8 mouse cellular contexts compared by ENCODE assay signal in genomic region chr12:99406254-99406653, GRCm38 (mm10).
DNase-seq lines count a peak whose midpoint lies in the region; ATAC-seq lines count a peak whose summit lies in the region.

No protein-coding gene starts in this region.

- no peaks in the 10 kb centered on the region for H3K36me3 ChIP-seq in lung, embryonic 15.5 days
- H3K36me3 ChIP-seq in hindbrain, embryonic 12.5 days, result no peaks in the 10 kb centered on the region

- H3K9ac ChIP-seq in lung, embryonic 15.5 days, result no peak overlapping the region
- no peak overlapping the region for H3K9ac ChIP-seq in hindbrain, embryonic 12.5 days

- H3K4me3 ChIP-seq in lung, embryonic 15.5 days, result no peak overlapping the region
- no peak overlapping the region for H3K4me3 ChIP-seq in hindbrain, embryonic 12.5 days

- H3K27ac ChIP-seq in lung, embryonic 15.5 days, result peak overlapping the region; percentile 32; the same call in 1 of the 2 replicates
- H3K27ac ChIP-seq in hindbrain, embryonic 12.5 days, result no peak overlapping the region

- H3K4me2 ChIP-seq in lung, embryonic 15.5 days, result peak overlapping the region; percentile 46; the same call in 1 of the 2 replicates
- H3K4me2 ChIP-seq in hindbrain, embryonic 12.5 days (replicated peaks), result no peak overlapping the region

- intact Hi-C loops in left cerebral cortex, postnatal 10 days (cut with DNase I), result loop anchor here (5.0 kb wide), 1 partner anchor 156 kb away; the partner anchor contains the start of gene Foxn3

- 15% methylated on average over 9 of the region's 9 CpGs for WGBS in lung, embryonic 15.5 days
- 27% methylated on average over 9 of the region's 9 CpGs for WGBS in hindbrain, embryonic 12.5 days

- no peaks in the 10 kb centered on the region for H3K27me3 ChIP-seq in lung, embryonic 15.5 days
- H3K27me3 ChIP-seq in hindbrain, embryonic 12.5 days, result no peaks in the 10 kb centered on the region

- ATAC-seq in lung, embryonic 15.5 days (ENCODE audit: borderline replicate concordance, extremely low read depth, low FRiP score, low TSS enrichment), result no peak
- peak; percentile 73 for ATAC-seq in hindbrain, embryonic 12.5 days (ENCODE audit: low FRiP score)

- H3K4me1 ChIP-seq in lung, embryonic 15.5 days, result peaks cover 16% of the 10 kb centered on the region
- peaks cover 11% of the 10 kb centered on the region; the same call in 1 of the 2 replicates for H3K4me1 ChIP-seq in hindbrain, embryonic 12.5 days

- no peak for DNase-seq in lung, postnatal 25 days (ENCODE audit: low spot score)
- peak; percentile 58 to 69 for DNase-seq in cerebellum, postnatal 10 days
- peak; percentile 61 to 63 for DNase-seq in layer of hippocampus, postnatal 36 days
- DNase-seq in retina, embryonic 14.5 days (ENCODE audit: low spot score), result peak; percentile 50
- DNase-seq in ovary, adult 18-20 months (ENCODE audit: low spot score), result no peak
- DNase-seq in left cerebral cortex, postnatal 10 days (ENCODE audit: extremely low spot score in 1 of 2, low spot score in 2 of 2), result no peak

- H3K9me3 ChIP-seq in lung, embryonic 15.5 days, result no peaks in the 10 kb centered on the region
- peaks cover 7% of the 10 kb centered on the region; the same call in 1 of the 2 replicates for H3K9me3 ChIP-seq in hindbrain, embryonic 12.5 days (replicated peaks)

Comparison
In these comparisons a context has a peak if more than half of its experiments do, and no peak if none do; other contexts are left out.
1. DNase-seq: peak in cerebellum, postnatal 10 days (2 of 2), layer of hippocampus, postnatal 36 days (2 of 2) and retina, embryonic 14.5 days (single experiment); none in lung, postnatal 25 days (single experiment), ovary, adult 18-20 months (single experiment) and left cerebral cortex, postnatal 10 days (0 of 2).